Mouse (Mus musculus) Patski (cell line): ENCODE data around the gene Glipr1l1. TPM values are rescaled to one million over a fixed set of nuclear protein-coding genes. Genes with fewer than 3 reads are reported as not detected.
"Not testable (repeated sequence)": the region's sequence is repeated elsewhere in the genome, so short reads cannot be mapped to it uniquely, and the experiment has no call there.

Experiments used
- ATAC-seq: fragments of 100-300 bp; one replicate; pipeline ENCODE4 v1.8.0; 2021
- CTCF ChIA-PET: fragments of 350-600 bp; sonication (Branson Sonifier 250); formaldehyde crosslinking; loops from one replicate; lab custom pipeline; 2022; ENCODE audit warnings: inconsistent platforms; lab: Charles Lee
- POLR2A ChIA-PET: fragments of 350-600 bp; sonication (Branson Sonifier 250); formaldehyde crosslinking; loops from one replicate; lab custom pipeline; 2022; ENCODE audit warnings: antibody characterized with exemption, inconsistent platforms; lab: Charles Lee
- DNase-seq: peaks from one replicate; pipeline ENCODE4 v3.0.0-alpha.2; 2011; ENCODE audit warnings: low read depth, low spot score
- H3K27me3 ChIP-seq: fragments of 371-371 bp; one replicate; pipeline ENCODE4 v1.5.1; 2021
- CTCF ChIP-seq: fragments of 100-300 bp; IDR thresholded peaks from one replicate; pipeline ENCODE4 v1.5.1; 2021
- in situ Hi-C: fragments of 300-500 bp; cut with MboI; formaldehyde crosslinking; loops from 3 replicates; pipeline ENCODE4 v1.11.1; 2018; ENCODE audit warnings: low pct_unique_long_range_greater_than_20kb, mixed read lengths
- polyA plus RNA-seq: library from polyadenylated mRNA; unstranded; gene quantifications from one replicate; pipeline ENCODE4 v1.2.3, GENCODE M21; 2021

The Glipr1l1 gene
- polyA plus RNA-seq, 1 experiment from 2014 or later = not detected

GRCm38 (mm10) chr10:112110401-112110800 lies 50.4 kb downstream of the Glipr1l1 start:
- no peak for ATAC-seq
- TF ChIP-seq CTCF = no peak
- in situ Hi-C loops = no loop called here
- POLR2A ChIA-PET = no interaction called here
- peaks cover 13% of the 10 kb centered on the region for H3K27me3 ChIP-seq
- DNase-seq = no peak
- CTCF ChIA-PET = no interaction called here

GRCm38 (mm10) chr10:112125090-112125489 lies 65.1 kb downstream of the Glipr1l1 start:
- CTCF ChIA-PET, ATAC-seq, in situ Hi-C loops, H3K27me3 ChIP-seq, DNase-seq: not testable (repeated sequence)
- POLR2A ChIA-PET = interaction anchor here (0.7 kb wide), 1 partner anchor 19 kb away, joined by 4 read pairs; no protein-coding TSS in a partner anchor

- CTCF ChIA-PET, POLR2A ChIA-PET, ATAC-seq, DNase-seq, H3K27me3 ChIP-seq, in situ Hi-C loops: not testable (repeated sequence)
Measured at GRCm38 (mm10) chr10:112127682-112128230, 67.8 kb downstream of the Glipr1l1 start.

Other genes with a start within 250 kb of the Glipr1l1 start
- gene Krr1, start 87.5 kb upstream of the Glipr1l1 start, polyA plus RNA-seq = 37.9 TPM
- gene Glipr1, start 57.6 kb upstream of the Glipr1l1 start, polyA plus RNA-seq = 81.1 TPM
- not detected for gene Glipr1l2, start 23.2 kb downstream of the Glipr1l1 start, polyA plus RNA-seq
- gene Glipr1l3, start 100.1 kb downstream of the Glipr1l1 start, polyA plus RNA-seq = not detected
- 5.9 TPM for gene Caps2, start 103.4 kb downstream of the Glipr1l1 start, polyA plus RNA-seq
- 0.14 TPM for gene Kcnc2, start 210.9 kb downstream of the Glipr1l1 start, polyA plus RNA-seq